Mouse (Mus musculus) layer of hippocampus, adult 18-20 months (tissue): ENCODE measurements at regions not wholly inside any gene's neighbourhood (a gene's known extent, or its start where the extent isn't known, plus 50 kb on each side); places are given as distances from the start of the nearest gene placed in this dataset.

Source experiments
- DNase-seq, 2 experiments: peaks; one replicate each; pipeline ENCODE4 v3.0.0; 2022; ENCODE audit warnings: low spot score in 2 of 2

DNA sequence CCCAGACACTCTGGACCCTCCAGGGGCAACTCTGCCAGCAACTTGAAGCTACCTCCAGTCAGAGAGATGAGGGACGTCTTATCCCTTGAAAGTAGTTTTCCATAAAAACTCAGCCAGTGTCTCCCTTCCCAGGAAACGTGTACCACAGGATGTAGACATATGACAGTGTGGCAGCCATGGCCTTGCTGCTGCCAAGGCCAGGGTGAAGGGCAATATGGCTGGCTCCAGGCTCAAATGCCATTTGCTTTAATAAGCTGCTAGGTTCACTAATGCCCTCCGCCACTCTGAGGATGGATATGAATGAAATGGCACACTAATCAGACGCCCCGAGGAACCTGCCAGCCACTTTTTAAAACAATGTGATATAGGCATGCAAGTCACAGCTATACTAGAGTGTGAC, 241.2 kb upstream of the Prox1 start:
- no peak for DNase-seq

DNA sequence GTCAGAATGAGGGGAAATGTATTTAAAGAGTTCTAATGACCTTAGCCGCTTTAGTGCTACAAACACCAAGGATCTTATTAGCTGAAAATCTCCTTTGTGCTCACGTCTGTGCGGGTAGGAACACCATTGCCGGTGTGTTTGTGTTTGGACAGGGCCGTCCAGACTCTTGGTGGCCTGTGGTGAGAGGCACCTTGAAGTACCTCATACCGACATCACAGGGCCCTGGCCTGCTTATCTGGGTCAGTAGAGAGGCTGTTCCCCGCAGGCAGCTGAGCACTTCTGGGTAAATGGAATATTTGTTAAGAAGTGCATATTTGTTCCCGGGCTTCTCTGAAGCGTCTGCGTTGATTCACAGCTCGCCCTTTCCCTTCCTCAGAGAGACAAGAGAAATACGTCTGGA, 232.8 kb upstream of the Prox1 start:
- no peak for DNase-seq

DNA sequence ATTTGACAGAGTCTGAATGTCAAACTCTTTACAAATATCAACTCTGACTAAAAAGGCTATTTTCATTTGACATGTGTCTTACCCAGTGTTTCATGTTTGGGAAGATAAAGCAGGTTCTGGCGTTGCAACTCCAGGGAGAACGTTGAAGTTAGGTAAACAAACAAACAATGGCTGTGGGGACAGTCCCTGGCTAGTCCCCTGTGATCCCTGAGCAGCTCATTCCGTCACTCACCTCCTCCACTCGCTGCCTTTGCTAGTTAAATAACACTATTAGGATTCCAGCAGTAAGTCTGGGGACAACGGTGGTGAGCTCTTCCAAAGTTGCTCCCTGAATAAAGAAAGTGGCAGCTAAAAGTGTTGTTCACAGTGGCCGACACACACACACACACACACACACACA, 227.8 kb upstream of the Prox1 start:
- DNase-seq, result no peak

DNA sequence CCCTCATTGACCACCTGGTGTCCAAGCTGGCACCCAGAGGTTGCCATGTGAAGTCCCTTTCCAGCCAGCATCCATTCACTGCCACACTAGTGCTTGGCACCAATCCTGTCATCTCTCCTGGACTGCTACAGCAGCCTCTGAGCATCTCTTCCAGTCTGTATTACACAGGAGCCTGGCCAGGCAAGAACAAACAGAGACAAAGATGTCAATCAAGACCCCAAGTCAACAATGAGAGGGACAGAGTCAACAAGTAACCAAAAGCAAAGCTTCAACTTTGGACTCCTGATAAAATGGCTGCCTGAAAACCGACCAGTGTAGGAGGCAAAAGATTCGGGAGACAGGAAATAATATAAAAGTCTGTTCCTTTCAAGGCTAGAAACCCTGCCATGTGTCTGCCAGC, 227.3 kb upstream of the Prox1 start:
- no peak for DNase-seq

DNA sequence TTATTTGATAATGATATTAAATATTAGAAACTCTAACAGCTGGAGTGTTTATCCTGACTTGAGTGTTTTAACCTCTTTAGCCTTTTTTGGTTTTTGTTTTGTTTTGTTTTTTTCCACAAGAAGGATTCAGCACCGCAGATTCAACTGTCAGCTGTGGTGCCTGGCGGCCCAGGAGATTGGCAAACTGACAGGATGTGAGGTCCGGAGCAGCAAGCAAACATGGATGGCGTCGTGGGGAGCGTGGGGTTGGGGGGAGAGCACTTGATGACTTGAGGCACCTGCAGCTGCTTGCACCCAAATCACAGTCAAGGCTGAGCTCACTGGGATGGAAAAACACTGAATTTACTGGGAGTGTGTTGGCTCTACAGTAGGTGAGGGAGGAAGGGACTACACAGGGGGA, 222.5 kb upstream of the Prox1 start:
- no peak for DNase-seq

DNA sequence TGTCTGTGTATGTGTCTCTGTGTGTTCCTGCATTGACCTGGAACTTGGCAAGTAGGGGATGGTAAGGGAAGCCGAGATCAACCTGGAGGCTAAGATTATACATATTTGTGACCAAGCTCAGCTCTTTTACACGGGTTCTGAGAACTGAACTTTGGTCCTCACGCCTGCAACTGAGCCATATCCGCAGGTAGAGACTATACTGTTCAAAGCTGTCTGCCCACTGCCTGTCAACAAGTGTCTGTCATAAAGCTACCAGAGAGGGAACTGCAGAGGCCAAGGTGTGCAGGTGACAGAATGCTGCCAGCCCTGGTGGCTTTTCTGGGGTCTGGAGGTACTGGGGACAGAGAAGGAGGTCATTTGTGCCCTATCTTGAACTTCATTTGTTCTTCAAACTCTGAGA, 218.3 kb upstream of the Prox1 start:
- no peak for DNase-seq

DNA sequence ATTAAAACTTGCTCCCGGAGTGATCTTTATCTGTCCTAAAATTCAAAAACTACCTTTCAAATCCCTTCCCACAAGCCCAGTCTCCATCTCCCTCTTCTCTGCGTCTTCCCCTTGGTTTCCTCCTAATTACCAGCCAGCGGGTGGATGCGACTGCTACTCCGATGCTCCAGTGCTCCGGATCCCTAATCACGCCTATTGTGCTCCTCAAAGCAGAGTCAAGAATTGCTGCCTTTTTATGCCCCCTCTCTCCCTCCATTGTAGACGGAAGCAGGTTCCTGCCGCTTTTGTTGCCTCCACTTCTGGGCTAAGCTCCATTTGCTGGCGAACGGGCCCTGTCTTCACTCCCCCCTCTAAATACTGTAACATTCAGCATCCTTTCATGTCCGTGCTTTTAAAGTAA, 214.0 kb upstream of the Prox1 start:
- no peak for DNase-seq

DNA sequence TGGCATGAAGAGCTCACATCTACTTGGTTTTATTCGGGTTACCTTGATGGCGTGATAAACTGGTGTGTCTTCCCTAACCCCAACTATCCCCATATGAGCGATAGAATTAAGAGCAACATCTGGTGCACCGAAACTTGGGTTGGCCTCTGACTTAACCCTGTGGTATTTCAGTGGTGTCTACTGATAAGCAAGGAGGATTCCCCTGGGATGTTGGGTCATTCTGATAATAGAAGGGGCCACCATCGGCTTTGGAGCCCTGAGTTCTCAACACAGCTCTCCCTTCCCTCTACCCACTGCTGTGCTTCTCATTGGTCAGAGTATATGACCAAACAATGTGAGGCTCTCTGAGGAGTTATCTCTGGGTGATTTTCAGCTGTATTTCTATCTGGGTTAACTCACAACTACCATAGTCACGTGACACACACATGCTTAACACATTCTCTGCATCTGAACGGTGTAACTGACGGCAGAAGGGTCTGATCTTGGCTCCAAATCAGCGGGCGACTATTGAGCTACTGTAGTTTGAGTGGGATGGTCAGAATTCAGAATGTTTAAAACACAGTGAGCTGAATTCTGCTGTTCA, 212.8 kb upstream of the Prox1 start:
- no peak for DNase-seq

DNA sequence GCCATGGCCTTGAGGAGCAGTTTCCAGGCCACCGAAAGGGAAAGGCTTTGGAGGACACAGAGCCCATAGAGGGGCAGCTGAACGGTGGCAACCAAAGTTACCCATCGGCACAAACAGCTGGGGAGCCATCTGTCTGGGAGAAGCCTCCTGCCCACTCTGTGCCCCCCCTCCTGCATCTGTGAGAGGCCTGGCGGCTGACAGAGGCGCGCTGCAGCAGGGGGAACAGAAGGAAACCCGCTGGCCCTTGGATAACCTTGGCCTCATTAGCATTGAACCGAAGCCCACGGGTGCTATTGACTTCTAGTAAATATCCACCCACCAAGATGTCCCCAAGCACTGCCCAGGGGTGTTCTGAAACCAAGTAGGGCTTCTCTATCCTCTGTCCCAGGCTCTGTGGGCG, 209.6 kb upstream of the Prox1 start:
- no peak for DNase-seq

DNA sequence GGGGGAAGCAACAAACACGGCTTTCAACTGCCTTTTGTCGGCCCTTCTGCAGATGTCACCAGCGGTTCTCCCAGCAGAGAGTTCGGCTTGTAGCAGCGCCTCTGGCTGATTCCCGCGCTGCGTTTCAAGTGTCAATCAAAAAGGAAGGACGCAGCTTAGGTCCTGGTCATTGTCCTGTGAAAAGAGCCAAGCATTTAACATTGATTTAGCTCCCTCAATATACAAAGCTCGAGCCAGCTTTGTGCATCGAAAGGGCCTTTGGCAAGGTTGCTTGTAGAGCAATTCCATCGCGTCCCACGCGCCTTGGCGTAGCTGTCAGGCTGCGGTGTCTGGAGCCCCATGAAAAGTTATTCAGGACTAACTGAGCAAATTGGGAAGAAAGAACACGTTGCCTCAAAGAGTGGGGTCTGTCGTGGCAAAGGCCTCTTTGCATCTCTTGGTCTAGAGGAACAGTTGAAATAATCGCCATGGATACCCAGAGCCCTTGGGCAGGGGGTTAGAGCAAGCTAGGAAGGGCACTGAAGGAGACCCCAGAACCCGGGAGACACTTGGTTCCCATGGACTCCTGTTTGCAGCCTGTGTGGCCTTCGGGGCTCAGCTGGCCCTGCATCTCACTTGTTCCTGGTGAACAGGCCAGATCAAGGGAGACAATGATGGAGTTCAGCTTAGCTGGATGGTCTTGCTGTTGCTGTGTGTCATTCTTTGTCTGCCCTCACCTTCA, 204.8 kb upstream of the Prox1 start:
- DNase-seq, result peak in 1 of 2 experiments; percentile 38

DNA sequence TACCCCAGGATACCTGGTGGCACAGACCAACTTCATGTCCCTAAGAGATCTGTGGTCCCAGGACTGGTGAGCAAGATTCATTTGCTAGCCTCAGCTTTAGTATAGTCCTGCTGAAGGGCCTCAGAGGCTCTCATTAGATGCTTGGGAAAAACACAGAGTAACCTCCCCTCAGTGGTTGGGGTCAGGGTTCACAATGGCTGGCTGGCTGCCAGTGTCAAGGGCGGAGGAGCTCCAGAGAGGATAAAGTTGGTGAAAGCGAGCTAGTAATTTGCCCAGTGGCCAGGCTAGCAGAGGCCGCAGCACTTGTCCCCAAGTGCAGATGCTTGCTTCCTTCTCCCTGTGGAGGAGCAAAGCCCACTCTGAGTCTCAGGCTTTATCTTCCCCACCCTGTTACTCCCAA, 203.8 kb upstream of the Prox1 start:
- no peak for DNase-seq

DNA sequence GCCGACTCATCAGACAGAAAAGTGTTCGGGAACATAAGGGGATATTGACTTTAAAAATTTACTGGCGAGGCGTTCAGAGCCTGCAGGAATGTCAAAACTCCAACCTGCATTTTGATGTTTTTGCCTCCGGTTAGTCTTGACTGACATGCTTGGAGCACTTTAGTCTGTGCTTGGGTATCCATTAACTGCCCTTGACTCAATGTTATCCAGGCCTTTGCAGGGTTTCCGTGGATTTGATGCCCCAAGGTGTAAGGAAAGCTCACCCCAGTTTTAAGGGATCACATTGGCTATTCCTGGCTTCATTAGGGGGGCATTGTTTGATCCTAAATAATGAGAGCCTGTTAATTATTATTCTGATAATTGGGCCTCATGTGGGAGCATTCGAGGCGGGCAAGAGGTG, 196.1 kb upstream of the Prox1 start:
- no peak for DNase-seq

DNA sequence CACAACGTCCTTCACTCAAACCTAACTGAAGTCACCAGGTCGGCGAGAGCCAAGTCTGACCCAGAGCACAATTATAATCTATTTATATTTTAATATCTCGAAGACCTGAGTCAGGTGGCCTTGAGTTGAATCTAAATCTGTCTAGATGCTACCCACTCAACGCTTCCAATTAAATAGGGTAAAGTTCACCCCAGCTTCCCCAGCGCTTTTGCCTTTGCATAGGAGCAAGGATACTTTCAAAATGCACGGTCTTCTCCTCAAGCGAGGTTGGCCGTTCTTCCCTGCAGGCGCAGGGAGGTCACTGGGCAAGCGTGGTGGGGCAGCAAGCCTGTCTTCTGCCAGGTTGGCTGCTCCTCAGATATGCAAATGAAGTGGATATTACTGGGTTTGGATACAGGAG, 194.6 kb upstream of the Prox1 start:
- DNase-seq, result no peak

DNA sequence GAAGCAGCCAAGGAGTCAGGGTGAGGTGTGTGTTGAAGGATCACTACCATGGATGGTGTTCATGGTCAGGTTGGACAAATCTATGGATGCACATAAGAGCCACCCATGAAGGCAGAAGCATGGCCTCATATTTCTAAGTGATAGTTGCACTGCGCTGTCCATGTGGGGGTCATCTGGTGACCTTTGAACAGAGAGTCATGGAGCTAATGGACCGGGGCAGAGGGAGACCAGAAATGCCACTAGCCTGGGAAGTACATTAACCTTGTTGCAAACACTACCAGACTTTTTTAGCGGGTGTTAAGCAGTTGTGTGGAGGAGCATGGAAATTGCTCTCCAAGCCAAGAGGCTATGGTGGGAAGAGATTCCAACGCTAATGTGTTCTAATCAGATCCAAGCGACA, 190.1 kb upstream of the Prox1 start:
- no peak for DNase-seq

DNA sequence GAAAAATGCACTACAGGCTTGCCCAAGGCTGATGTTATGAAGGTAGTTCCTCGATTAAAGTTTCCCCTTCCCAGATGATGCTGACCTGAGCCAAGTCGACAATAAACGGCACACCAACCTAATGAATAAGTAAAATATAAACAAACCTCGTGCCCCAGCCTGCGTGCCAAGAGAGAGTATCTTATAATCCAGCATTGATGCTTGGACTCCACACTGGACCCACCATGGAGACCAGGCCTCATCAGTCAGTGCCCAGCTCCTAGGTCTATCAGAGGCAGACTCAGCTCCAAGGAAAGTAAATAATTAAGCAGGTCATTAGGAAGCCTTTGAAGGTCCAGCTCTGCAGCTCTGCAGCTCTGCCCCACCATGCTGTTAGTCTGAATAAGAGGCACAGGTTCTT, 187.3 kb upstream of the Prox1 start:
- DNase-seq, result no peak

DNA sequence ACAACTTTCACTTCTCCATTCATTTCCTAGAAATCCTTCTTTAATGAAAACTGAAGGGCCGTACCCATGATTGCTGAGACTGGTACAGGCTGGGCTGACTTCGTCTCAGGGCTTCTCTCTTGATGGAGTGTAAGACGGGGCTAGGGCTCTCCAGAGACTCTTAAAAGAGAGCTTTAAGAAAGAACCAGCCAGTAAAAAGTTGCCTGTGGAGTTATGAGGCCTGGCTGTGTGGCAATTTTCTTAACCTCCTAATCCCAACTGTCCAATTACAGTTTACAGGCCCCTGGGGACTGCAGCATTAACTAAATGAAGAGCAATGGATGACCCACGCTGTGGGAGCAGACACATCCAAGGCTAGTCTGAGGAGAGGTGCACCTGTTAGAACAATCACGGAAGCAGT, 177.1 kb upstream of the Prox1 start:
- DNase-seq, result no peak

DNA sequence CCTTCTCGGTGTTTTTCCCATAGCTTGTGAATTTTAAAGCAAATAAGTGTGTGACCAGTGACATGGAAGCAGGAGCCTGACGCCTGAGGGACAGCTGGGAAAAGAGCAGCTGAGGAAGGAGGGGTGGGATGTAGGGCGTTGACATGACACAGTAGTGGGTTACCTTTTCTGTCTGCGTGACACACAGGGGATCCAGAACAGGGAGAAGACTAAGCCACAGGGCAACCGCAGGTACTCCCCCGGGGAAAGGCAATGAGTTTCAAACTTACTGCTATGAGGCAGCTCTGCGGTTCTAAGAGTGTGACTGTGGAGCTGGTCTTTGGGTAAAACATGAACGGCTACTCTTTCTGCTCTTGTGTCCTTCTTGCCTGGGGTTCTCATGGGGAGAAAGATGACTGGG, 170.2 kb upstream of the Prox1 start:
- DNase-seq, result no peak

DNA sequence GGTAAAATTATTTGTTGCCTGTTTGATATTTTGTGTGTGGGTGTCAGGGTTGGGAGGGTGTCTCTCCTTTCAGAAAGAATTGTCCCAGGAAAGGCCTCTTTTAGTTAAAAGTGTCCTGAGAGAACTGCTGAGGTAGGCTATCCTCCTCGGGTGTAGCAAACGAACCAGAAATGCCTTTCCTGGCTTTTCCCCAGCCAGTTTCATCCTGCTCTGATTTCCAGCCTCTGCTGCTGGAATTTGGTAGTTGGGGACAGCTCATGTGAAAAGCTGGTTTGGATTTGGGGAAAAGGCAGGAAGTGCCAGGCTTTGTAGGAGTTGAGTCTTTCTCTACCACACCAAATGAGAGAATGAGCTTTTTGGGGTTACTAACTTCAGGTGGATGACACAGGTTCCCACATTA, 164.0 kb upstream of the Prox1 start:
- DNase-seq, result no peak

DNA sequence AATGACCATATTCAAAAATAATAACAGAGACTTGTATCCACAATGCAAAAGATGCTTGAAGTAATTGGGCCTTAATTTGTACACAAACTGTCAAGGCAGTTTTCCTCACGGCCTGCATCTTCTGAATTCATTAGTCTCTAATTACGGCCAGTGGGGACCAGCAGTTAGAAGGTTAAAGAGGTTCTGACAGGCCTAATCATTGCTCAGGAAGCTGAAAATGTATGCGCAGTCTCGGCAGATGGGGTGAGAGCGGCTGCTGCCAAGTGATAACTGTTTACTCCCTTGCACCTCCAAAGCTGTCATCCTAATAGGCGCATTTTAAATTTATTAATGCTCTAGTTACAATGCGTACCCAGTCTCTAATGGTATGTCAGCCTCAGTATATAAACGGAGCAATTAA, 163.5 kb upstream of the Prox1 start:
- DNase-seq, result peak; percentile 28 to 72

DNA sequence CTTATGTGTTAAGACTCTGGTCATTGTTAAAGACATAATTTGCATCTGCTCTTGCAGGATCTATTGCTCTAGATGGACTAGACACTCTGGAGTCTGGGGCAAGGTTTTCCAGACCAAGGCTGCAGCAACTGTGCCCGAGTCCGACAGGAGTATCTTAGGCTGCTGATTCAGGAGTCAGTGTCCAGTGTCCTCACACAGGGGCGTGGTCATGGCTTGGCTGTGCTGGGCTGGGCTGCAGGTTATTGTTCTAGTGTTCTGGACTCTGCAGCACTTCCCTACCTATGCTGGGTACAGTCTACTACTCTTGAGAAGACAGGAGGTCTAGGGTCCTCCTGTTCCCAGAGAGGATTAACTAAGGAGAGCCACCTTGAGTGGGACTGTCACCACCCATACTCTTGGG, 161.5 kb upstream of the Prox1 start:
- no peak for DNase-seq

DNA sequence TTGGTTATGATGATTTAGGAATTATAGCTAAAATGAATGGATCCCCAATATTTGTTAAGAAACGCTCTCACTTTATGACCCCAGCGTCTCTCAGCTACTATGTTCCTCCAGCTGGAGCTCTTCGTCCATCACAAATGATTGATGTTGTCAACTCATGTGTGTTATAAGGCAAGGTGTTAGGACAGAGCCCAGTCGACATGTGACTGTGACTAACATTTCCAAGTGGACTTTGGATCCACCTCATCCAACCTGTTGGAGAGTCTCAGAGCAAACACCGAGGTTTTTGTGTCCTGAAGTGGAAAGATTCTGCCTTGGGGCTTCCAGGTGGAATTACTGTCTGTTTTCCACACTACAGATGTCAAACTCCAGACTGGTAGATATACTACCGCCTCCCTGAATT, 154.0 kb upstream of the Prox1 start:
- DNase-seq, result no peak

DNA sequence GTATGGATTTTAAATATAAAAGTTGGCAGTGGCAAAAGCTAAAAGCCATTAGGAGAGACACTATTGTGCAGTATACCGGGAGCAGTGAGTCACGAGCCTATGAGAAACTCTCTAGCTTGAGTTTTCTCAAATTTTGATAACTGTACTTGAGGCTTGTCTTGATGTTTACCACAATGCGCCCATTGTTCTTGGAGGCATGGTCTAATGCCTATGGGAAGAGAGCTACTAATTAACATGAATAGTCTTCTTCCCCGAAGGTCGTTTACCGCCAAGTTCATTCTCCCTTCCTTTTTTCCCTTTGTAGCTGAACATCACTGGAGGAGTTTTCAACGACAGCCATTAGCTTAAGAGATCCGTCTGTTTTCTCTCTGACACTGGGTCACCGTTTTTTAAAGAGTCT, 153.2 kb upstream of the Prox1 start:
- DNase-seq, result no peak

DNA sequence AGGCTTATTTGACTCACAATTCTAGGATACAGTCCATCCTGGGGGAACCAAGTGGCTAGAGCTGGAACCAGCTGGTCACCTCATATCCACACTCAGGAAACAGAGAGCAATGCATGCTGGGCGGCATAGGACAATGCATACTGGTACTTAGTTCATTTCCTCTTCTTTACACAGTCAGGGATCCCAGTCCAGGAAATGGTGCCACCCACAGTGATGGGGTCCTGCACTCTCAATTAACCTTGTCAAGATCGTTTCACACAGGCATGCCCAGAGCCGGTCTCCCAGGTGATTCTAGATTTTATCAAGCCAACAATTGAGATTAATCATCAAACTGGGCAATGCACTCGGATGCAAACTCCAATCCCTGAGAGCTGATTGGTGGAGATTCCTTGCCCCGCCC, 145.7 kb upstream of the Prox1 start:
- DNase-seq, result no peak

DNA sequence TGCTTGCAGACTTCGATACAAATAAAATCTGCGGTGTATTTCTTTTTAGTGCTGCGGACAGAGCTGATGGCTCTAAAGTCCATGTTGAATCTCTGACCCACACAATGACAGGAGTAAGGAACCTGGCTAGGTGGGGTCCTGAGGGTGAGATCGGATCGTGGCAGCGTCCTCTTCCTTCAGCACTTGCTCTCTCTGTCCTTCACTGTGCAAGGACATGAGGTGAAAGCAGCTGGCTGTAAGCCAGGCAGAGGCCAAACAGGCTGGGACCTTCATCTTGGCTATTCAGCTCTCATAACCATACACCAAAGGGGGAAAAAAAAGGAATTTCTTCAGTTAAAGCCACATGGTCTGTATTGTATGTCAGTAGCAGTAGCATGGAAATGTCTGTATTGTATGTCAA, 139.3 kb upstream of the Prox1 start:
- DNase-seq, result no peak
